Mouse (Mus musculus): Measurements from ENCODE around the gene Atp6v1g1. TPM values are rescaled to one million over a fixed set of nuclear protein-coding genes. Genes with fewer than 3 reads are reported as not detected.

Gene Atp6v1g1
- 155 TPM for polyA plus RNA-seq (2017; shearing (Covaris generic))

GRCm38 (mm10) chr4:63544494-63545230 lies at the start of gene Atp6v1g1:
Gene Atp6v1g1, plus strand, starts transcription at chr4:63544772.

GRCm38 (mm10) chr4:63495915-63496278 lies 48.7 kb upstream of the Atp6v1g1 start, which contains the start of gene Whrn:
Gene Whrn, minus strand, starts transcription at chr4:63495991.

GRCm38 (mm10) chr4:63558407-63559081 lies 14.0 kb downstream of the Atp6v1g1 start, which contains the start of gene Tmem268:
Gene Tmem268, plus strand, starts transcription at chr4:63558781.

Other genes starting within 250 kb of the Atp6v1g1 start
- gene Orm1, start 200.2 kb upstream of the Atp6v1g1 start, polyA plus RNA-seq (2017; shearing (Covaris generic)) = not detected
- 0.41 TPM for gene Orm3, start 188.6 kb upstream of the Atp6v1g1 start, polyA plus RNA-seq (2017; shearing (Covaris generic))
- gene Orm2, start 182.3 kb upstream of the Atp6v1g1 start, polyA plus RNA-seq (2017; shearing (Covaris generic)) = 0.81 TPM
- 423 TPM for gene Akna, start 141.4 kb upstream of the Atp6v1g1 start, polyA plus RNA-seq (2017; shearing (Covaris generic))
- gene Whrn, start 48.8 kb upstream of the Atp6v1g1 start, polyA plus RNA-seq (2017; shearing (Covaris generic)) = 2.6 TPM
- gene Tmem268, start 14.0 kb downstream of the Atp6v1g1 start, polyA plus RNA-seq (2017; shearing (Covaris generic)) = 32.2 TPM
- not detected for gene Gm11213, start 60.5 kb downstream of the Atp6v1g1 start, polyA plus RNA-seq (2017; shearing (Covaris generic))
- not detected for gene Tex48, start 77.7 kb downstream of the Atp6v1g1 start, polyA plus RNA-seq (2017; shearing (Covaris generic))
- not detected for gene Gm11214, start 118.6 kb downstream of the Atp6v1g1 start, polyA plus RNA-seq (2017; shearing (Covaris generic))
- 0.14 TPM for gene Tnfsf15, start 200.3 kb downstream of the Atp6v1g1 start, polyA plus RNA-seq (2017; shearing (Covaris generic))

All from CD4-positive, CD25-positive, alpha-beta regulatory T cell, adult 9 weeks (primary cell).